Mouse (Mus musculus): ENCODE results near the gene Vezt. TPM values are rescaled to one million over a fixed set of nuclear protein-coding genes. Genes with fewer than 3 reads are reported as not detected.
A peak's percentile ranks its signal among the peaks of the same experiment; 100 is the strongest.

The Vezt gene
- total RNA-seq, 2 experiments from 2014 or later: 61.6 to 72.6 TPM

- DNase-seq: no peak
Observed at GRCm38 (mm10) chr10:93911326-93911725, 124.3 kb downstream of the Vezt start.

- no peak for DNase-seq
Observed at GRCm38 (mm10) chr10:93909811-93910446, 125.7 kb downstream of the Vezt start.

- DNase-seq: no peak
Observed at GRCm38 (mm10) chr10:93909015-93909414, 126.6 kb downstream of the Vezt start.

- DNase-seq: no peak
Observed at GRCm38 (mm10) chr10:93908540-93908939, 127.1 kb downstream of the Vezt start.

GRCm38 (mm10) chr10:93907376-93907775 is 128.2 kb downstream of the Vezt start:
- DNase-seq: no peak

- DNase-seq: no peak
Observed at GRCm38 (mm10) chr10:93899907-93900306, 135.7 kb downstream of the Vezt start.

- DNase-seq: no peak
Observed at GRCm38 (mm10) chr10:93899303-93899702, 136.3 kb downstream of the Vezt start.

- DNase-seq: no peak
Observed at GRCm38 (mm10) chr10:93897043-93897646, 138.5 kb downstream of the Vezt start, which contains the start of gene Metap2. Metap2 (minus strand) TSS chr10:93897093.

- DNase-seq: no peak
Observed at GRCm38 (mm10) chr10:93892551-93892950, 143.1 kb downstream of the Vezt start.

- DNase-seq: no peak
Observed at GRCm38 (mm10) chr10:93891031-93891430, 144.6 kb downstream of the Vezt start.

- DNase-seq: no peak
Observed at GRCm38 (mm10) chr10:93890565-93890964, 145.1 kb downstream of the Vezt start.

GRCm38 (mm10) chr10:93889976-93890375 is 145.6 kb downstream of the Vezt start:
- no peak for DNase-seq

- peak; percentile 90 to 91 for DNase-seq
Observed at GRCm38 (mm10) chr10:93889579-93889950, 146.1 kb downstream of the Vezt start.

Small RNA genes within 50 kb of the gene (microRNA-seq; reads per million reads assigned to microRNA genes)
- 138 to 147 reads per million in 2 experiments for gene Mir331

Other genes with a start within 250 kb of the Vezt start
- not detected for gene Usp44, start 204.3 kb downstream of the Vezt start, total RNA-seq (2021)
- 100 to 1,000 TPM; 120 to 127 TPM for gene Metap2, start 138.7 kb downstream of the Vezt start, total RNA-seq (2021)
- gene Fgd6, start 184 bp upstream of the Vezt start, total RNA-seq (2021): 10 to 100 TPM in 1 of 2 experiments, 1 to 10 TPM in 1; 9.3 to 14.3 TPM
- 1 to 10 TPM; 9.2 to 9.7 TPM for gene Nr2c1, start 112.2 kb upstream of the Vezt start, total RNA-seq (2021)
- 100 to 1,000 TPM; 282 to 283 TPM for gene Ndufa12, start 162.9 kb upstream of the Vezt start, total RNA-seq (2021)

Data from layer of hippocampus, postnatal 36 days (tissue).